Mouse (Mus musculus) kidney, embryonic 14.5 days (tissue): ENCODE measurements around the gene Pcdh19. TPM values are rescaled to one million over a fixed set of nuclear protein-coding genes. Genes with fewer than 3 reads are reported as not detected.

Experiments used
- ATAC-seq: fragments of 200-750 bp; cut with Nextera tagmentation; 2 replicates; pipeline ENCODE4 v1.8.0; 2017; ENCODE audit warnings: moderate number of reproducible peaks, mild to moderate bottlenecking, moderate TSS enrichment, moderate library complexity; ENCODE audit not compliant: low FRiP score, low TSS enrichment
- H3K27ac ChIP-seq: fragments of 300-500 bp; sonication (generic); 2 replicates; pipeline ENCODE4 v1.5.1; 2014; ENCODE audit warnings: low read depth, mild to moderate bottlenecking, low read length, moderate library complexity, mixed read lengths
- H3K27me3 ChIP-seq: fragments of 300-500 bp; sonication (generic); 2 replicates; pipeline ENCODE4 v1.6.1; 2014; ENCODE audit warnings: mild to moderate bottlenecking, low read length; ENCODE audit not compliant: control insufficient read depth, insufficient read depth
- H3K36me3 ChIP-seq: fragments of 300-500 bp; sonication (generic); 2 replicates; pipeline ENCODE4 v1.6.1; 2014; ENCODE audit warnings: low read length, mixed read lengths; ENCODE audit not compliant: control insufficient read depth, insufficient read depth
- H3K4me1 ChIP-seq: fragments of 300-500 bp; sonication (generic); 2 replicates; pipeline ENCODE4 v1.6.1; 2014; ENCODE audit warnings: low read length, mixed read lengths; ENCODE audit not compliant: control insufficient read depth, insufficient read depth
- H3K4me2 ChIP-seq: fragments of 300-500 bp; sonication (generic); replicated peaks from 2 replicates; pipeline ENCODE4 v1.6.1; 2014; ENCODE audit warnings: low read depth, mild to moderate bottlenecking, low read length
- H3K4me3 ChIP-seq: fragments of 300-500 bp; sonication (generic); 2 replicates; pipeline ENCODE4 v1.5.1; 2014; ENCODE audit warnings: mild to moderate bottlenecking, low read length
- H3K9ac ChIP-seq: fragments of 300-500 bp; sonication (generic); 2 replicates; pipeline ENCODE4 v1.6.1; 2014; ENCODE audit warnings: low read depth, mild to moderate bottlenecking, low read length, moderate library complexity
- H3K9me3 ChIP-seq: fragments of 300-500 bp; sonication (generic); 2 replicates; pipeline ENCODE4 v1.6.1; 2016; ENCODE audit warnings: low read length; ENCODE audit not compliant: control insufficient read depth
- WGBS: fragments of 180-500 bp; shearing (Covaris S2); extraction: QIAGEN DNeasy Blood & Tissue Kit; methylation state at CpG from one replicate; pipeline ENCODE4 v1.1.7; 2014; 5-methylcytosine and 5-hydroxymethylcytosine counted together
- polyA plus RNA-seq: library from polyadenylated mRNA; unstranded; fragments of >200 nt; fragmentation: Nextera tagmentation; extraction: Ambion mirVana; gene quantifications from 2 replicates; pipeline ENCODE4 v1.2.1, GENCODE M21; 2014

The Pcdh19 gene
- polyA plus RNA-seq, 1 experiment from 2014 or later, result 6.3 TPM

- Histone ChIP-seq H3K4me3 (no peak overlapping the region), H3K27me3 (no peaks in the 10 kb centered on the region), H3K9ac (no peak overlapping the region), H3K27ac (no peak overlapping the region), H3K9me3 (no peaks in the 10 kb centered on the region), H3K36me3 (no peaks in the 10 kb centered on the region), H3K4me2 (no peak overlapping the region), H3K4me1 (no peaks in the 10 kb centered on the region)
- peak; percentile 97 for ATAC-seq
- 43% methylated on average over 4 of the region's 4 CpGs for WGBS
These were observed 113.0 kb downstream of the Pcdh19 start for GRCm38 (mm10) chrX:133575601-133576382.

GRCm38 (mm10) chrX:133565355-133565754 is 123.4 kb downstream of the Pcdh19 start:
- no peak overlapping the region for H3K27ac ChIP-seq
- no peak overlapping the region for H3K4me2 ChIP-seq
- 85% methylated on average over 2 of the region's 2 CpGs for WGBS
- no peaks in the 10 kb centered on the region for H3K4me1 ChIP-seq
- ATAC-seq, result no peak
- no peak overlapping the region for H3K4me3 ChIP-seq
- no peaks in the 10 kb centered on the region for H3K9me3 ChIP-seq
- H3K9ac ChIP-seq, result no peak overlapping the region
- H3K36me3 ChIP-seq, result no peaks in the 10 kb centered on the region
- no peaks in the 10 kb centered on the region for H3K27me3 ChIP-seq

Other genes starting within 250 kb of the Pcdh19 start
- gene Tnmd, start 162.0 kb upstream of the Pcdh19 start, polyA plus RNA-seq, result not detected in 2 replicates
- gene Tspan6, start 209.4 kb upstream of the Pcdh19 start, polyA plus RNA-seq, result 203 and 238 TPM in 2 replicates
- 1.7 and 1.8 TPM in 2 replicates for gene Srpx2, start 219.4 kb upstream of the Pcdh19 start, polyA plus RNA-seq